Mouse (Mus musculus) lung, postnatal 0 days (tissue): ENCODE data around the gene Runx3.

ENCODE experiments used
- CTCF ChIP-seq: IDR thresholded peaks from 2 replicates; pipeline ENCODE4 v1.5.1; 2016; ENCODE audit warnings: antibody characterized with exemption, mild to moderate bottlenecking
- EP300 ChIP-seq: IDR thresholded peaks from 2 replicates; pipeline ENCODE4 v1.6.1; 2016; ENCODE audit warnings: antibody characterized with exemption, mild to moderate bottlenecking, control low read depth

DNA sequence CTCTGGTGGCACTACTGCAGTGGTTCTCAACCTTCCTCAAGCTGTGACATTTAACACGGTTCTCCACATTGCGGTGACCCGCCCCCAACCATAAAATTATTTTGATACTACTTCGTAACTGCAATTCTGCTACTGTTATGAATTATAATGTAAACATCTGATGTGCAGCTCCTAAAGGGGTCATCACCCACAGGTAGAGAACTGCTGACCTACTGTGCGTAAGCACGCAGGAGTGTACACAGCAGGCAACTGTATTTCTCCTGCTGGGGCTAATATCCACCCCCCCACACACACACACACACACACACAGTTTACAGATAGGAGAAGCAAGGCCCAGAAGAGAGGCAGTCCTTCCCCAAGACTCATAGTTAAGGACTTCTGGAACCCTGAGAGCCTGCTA is 9.7 kb downstream of the Runx3 start:
- TF ChIP-seq CTCF (no peak), EP300 (no peak)
